Mouse (Mus musculus) mesoderm, embryonic 11.5 days (tissue): ENCODE measurements around the gene Fam3b.

Experiments used
- DNase-seq: peaks from one replicate; pipeline ENCODE4 v3.0.0-alpha.2; 2012; ENCODE audit warnings: low read depth, low spot score

Fam3b gene

DNA sequence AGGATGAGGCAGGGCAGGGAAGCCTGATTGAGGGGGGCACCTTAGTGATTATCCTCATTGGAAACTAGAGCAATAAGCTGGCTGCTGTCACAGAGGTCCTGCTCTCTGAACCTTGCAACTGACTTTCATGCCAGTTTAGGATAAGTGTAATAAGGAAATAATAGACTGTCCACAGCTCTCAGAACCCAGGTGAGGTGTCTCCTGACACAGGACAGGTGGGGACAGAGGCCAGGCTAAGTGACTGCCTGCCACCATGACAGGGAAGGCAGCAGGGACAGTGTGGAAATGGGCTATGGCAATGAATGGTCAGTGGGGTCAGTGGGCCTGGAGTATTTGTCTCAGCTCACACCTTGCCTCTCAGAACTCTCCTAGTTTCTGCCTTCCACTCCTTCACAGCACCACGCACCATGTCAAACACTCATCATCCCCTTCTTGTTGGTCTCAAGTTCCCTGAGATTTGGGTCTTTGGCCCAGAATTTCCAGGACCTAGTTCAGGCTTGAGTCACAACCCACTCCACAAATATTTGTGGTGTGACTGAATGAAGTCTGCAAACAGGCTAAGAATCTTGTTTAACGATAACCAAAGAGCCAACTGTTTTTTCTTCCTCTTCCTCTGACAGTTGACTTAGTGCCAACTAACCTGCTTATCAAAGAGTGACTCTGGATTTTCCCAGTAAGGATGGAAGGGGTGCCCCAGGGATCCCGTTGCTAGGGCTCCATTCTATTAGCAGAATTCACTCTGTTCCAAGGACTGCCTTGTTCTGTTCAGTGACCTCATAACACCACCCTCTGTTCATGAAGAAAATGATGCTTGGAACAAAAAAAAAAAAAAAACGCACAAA is at the start of gene Fam3b:
Gene Fam3b (minus strand): TSS at position 718 of the 842 bp plus-strand sequence.
- no peak for DNase-seq

DNA sequence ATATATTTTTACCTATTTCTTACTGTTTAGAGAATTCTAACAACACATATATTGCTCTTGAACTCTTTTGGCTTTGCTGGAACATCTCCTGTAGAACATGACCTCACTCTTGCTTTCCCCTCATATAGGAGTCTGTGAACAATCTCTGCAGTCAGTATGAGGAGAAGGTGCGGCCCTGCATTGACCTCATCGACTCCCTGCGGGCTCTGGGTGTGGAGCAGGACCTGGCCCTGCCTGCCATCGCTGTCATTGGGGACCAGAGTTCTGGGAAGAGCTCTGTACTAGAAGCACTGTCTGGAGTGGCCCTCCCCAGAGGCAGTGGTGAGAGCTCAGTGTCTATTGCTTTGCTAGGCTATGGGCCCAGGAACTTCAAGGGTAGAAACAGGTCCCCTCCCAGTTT is 29.7 kb upstream of the Fam3b start:
- DNase-seq = no peak

DNA sequence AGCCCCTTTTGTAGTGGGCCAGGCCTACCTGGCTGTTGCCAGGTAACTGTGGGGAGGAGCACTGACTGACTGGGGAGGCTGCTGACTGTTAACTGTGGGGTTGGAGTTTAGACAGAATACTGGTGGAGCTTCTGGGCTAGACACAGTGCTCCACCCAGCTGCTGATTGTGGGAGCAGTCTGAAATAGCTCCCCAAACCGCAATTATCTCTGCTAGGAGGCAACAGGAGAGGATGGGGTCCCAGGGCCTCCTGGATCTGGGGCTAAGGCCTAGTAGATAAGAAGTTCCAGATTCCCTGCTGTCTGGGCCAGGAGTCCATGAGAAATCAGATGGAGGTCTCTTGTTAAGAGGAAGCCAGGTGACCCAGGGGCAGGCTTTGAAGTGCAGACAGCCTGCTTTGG is 22.2 kb upstream of the Fam3b start:
- no peak for DNase-seq

DNA sequence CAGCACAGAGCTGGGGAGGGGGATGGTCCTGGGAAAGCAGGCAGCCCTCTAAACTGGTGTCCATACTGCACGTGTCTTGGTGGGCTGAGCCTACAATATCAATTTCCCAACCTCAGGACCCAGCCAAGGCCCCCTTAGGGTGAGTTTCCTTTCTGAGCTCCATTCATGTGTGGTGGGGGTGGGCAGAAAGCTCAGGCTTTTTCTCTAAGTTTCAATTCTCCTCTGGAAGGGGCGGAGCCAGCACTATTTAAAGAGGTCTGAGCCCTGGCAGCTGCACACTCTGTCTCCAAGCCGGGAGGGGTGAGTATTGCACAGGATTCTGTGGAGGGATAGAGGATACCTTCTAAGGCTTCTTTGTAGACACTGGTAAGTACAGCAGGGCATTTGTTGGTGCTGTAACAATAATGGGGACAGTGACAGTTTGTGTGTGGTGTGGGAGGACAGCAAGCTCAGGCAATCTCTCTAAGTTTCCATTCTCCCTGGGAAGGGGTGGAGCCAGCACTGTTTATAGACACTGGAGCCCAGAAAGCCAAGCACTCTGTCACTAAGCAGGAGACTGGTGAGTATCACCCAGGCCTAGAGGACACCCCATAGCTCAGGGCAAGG is 21.3 kb upstream of the Fam3b start:
- peak; percentile 30 for DNase-seq

DNA sequence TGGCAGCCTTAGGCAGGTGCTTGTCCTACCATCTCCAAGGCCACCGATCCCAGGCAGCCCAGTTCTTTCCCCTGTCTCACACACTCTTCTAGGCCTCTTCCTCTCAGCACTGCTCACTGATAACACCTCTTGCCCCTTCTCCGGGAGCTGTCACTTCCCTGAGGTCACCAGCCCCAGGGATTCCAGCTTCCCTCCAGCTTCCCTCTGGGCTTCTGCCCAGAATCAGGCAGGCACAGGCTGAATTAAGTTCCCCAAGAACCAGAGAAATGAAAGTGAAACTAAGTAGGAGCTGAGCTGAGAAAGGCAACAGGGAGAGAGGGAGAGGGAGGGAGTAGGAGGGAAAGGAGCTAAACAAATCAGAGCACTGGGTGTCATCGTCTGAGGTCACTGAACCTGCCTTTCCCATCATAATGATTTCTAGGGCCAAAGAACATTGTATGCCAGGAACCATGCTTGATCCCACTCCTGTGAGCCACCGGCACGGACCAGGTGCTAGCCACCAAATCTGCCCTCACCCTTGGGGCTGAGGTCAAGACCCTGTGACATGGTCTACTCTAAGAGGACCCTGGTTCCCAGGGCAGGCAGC is 20.4 kb upstream of the Fam3b start:
- DNase-seq = peak; percentile 21

DNA sequence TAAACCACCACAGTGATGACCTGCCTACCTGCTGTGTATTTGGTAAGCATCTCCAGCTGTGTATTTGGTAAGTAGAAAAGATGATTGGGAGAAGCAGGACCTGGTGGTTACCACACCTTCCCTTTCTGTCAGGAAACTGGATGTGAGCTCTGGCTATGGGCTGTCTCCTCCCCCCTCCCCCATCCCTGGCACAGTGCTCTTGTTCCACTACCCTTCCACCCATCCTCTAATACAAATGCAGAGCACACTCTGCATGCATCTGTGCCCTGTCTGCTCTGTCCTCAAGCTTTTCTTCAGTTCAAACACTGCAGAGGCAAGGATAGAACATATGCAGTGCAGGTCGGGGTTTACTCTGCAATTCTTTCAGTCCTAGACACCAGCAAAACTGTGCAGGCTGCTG is 19.8 kb upstream of the Fam3b start:
- DNase-seq = no peak

DNA sequence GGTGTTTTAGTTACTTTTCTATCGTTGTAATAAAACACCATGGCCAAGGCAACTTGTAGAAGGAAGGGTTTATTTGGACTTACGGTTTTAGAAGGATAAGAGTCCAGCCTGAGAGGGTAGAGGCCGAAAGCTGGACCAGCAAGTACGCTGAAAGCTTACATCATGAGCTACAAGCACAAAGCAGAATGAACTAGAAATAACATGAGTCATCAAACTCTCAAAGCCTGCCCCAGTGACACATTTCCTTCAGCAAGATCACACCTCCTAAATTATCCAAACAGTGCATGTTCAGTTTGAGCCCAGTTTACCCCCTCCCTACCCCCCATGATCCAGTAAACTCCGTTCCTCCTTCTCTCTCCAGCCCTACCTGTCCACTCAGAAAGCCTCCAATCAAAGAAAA is 19.1 kb upstream of the Fam3b start:
- no peak for DNase-seq

DNA sequence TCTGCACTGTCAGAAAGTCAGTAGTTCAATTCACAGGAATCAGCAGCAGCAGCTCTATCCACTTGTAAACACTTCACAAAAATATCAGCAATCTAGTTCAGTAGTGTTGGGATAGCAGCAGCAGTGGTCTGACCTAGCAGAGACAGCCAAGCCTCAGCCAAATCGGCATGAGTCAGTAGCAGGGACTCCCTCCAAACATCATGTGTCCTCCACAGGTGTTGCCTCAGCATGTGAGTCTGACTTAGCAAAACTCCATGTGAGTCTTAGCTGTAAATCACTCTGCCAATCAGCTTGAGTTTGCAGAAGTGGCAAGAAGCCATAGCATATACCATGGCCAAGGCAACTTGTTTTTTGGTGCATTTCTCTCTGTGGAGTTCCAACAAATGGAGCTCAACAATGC is 18.5 kb upstream of the Fam3b start:
- no peak for DNase-seq

DNA sequence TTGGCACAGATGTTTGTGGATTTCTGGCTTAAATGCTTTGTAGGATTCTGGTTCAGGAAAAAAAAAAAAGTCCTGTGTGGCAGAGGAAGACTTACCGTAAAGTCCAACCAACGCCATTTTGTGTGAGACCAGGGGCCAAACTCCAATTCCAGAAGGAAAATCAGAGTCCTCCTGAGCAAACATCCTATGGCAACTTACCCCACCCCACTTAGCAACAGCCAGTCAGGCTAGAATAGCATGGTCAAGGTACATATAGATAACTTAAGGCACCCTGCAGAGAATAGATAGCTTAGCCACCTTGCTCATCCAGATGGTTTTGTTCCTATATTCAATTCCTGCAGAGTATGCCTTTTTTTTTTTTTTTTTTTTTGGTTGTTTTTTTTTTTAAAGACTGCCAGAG is 14.6 kb upstream of the Fam3b start:
- no peak for DNase-seq

DNA sequence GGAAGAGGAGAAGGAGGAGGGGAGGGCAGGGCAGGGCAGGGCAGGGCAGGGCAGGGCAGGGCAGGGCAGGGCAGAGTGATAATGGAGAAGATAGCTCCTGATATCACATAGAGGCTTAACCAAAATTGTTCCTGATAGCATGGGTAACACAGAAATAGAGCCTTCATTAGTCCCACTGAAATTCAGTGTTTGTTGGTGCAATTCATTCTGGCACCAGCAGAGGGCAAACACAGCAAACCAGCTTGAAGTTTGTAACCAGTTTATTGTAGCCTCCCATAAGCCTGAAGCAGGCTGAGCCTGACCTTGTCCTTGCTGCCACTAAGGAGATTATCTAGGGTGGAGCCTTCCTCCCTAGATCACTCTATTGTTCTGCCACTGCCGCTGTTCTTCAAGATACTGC is 8.4 kb upstream of the Fam3b start:
- DNase-seq = peak; percentile 65

DNA sequence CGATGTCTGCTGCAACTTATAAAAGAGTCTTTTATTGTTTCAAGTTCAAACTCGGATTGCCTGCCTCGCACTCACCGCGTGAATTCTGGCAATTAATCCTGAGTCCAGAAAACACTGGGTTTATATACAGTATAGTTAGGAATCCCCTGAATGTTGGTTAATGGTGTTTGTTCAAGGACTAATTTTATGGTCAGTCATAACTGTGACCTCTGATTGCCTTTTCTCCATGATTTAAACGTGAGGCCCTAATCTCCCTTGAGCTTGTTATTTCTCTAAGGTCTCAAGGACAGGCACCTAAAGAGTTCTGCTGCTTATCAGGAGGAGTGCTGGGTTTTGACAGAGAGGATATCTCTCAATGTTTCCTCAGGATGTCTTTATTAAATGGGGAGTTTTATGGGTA is 7.4 kb upstream of the Fam3b start:
- no peak for DNase-seq

DNA sequence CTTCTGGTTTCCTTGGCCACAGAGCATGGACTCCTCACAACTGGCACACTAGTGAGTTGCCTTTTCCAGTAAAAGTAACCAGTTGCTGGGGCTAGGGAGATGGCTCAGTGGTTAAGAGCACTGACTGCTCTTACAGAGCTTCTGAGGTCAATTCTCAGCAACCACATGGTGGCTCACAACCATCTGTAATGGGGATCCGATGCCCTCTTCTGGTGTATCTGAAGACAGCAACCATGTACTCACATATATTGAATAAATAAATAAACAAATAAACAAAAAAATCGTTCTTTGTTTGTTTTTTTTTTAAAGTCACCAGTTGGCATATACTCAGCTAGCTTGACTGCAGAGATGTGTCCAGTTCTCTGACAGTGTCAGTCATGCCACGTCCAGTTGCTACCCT is 1.7 kb upstream of the Fam3b start:
- no peak for DNase-seq

DNA sequence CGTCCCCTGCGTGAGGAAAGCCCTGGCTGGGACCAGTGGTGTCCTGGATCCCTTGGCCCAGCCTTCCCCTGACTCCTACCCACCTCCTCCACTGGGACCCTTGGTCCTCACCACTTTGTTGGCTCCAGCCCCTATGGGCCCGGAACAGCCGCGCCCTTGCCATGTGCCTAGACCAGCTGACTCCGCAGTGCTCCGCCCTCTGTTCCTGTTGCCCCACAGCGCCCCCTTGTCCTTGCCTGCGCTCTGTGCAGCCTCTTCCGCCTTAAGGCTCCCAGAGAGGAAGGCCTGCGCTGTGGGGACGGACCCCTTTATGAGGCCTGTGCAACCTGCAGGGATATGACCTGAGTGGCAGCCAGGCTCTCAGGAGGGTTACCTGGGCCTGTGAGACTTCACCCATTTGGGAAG is 2.3 kb downstream of the Fam3b start:
- DNase-seq = no peak

DNA sequence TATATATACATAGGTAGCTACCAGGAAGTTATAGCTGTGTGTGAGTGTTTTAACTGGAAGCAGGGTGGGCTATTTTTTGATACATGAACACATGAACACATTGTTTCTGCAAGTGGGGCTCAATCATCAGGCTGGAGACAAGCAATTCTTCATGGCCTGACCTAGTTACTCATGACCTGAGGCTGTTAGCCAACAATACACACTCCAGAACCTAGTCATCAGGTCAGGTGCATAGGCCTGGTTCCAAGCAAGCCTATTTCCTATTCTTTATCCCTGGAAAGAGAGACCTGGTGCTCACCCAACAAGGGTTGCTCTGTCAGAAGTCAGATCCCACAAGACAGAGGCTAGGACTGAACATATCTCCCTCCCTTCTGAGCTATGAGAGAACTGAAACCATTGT is 3.1 kb downstream of the Fam3b start:
- no peak for DNase-seq

DNA sequence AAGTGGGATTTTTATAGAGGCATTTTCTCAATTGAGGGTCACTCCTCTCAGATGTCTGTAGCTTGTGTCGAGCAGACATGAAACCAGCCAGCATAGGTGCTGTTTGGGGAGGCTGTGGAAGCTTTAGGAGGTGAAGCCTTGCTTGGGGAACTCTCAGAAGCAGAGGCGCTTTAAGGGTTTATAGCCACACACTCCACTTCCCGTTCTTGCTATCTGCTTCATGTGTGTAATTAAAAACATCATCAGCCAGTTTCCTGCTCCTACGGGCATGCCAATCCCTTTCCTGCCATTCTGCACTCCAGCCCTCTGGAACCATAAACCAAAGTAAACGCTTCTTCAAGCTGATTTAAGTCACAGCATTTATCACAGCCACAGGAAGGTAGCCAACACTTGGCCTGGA is 3.8 kb downstream of the Fam3b start:
- DNase-seq = no peak

DNA sequence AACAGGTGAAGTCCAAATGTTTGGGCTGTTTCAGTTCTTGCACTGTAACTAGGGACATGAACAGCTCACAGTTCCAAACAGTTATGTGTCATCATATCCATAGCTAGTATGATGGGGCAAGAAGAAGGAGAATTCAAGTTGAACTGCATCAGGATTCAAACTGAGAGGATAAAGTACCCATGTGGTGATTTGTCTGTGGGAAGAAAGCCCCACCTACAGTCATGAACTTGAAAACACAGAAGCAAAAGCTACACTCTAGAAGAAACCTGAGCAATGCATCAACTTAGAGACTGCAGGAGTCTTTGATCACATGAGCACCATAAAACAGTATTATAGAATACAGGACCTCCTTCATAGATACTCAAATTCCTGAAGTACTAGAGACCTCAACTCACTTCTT is 6.8 kb downstream of the Fam3b start:
- DNase-seq = no peak

DNA sequence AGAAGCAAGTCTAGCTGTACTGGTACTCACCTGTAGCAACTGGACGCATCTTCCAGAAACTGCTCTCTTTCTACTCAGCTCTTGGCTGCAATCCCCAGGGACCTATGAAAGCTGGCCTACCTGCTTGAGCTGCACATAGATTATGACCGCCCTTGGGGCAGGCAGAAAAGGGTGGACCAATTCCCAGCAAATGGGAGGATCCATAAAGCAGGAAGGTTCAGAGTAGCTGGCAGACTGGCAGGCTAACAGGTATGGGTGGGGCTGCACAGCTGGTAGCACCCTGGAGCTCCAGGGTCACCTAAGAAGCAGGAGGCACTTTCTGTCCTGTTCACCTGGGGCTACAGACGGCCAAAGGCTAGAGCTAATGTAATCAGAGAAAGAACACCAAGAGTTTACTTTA is 9.8 kb downstream of the Fam3b start:
- no peak for DNase-seq

DNA sequence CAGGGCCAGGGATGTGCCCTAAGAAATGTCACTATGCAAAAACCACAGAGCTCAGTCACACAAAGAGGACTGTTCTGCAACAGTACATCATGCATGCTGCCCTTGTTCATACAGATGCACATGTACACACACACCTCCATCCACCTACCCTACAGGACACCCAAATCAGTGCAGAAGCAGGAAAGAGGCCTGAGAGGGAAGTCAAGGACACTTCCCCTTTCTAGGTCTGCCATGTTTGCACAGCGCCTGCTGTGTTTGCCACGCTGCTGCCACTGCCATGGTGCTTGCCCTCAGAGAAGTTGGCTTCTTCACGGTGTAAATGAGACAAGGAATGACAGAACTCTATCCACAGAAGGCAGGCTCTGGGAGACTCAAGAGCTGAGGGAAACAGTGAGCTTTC is 10.8 kb downstream of the Fam3b start:
- no peak for DNase-seq

DNA sequence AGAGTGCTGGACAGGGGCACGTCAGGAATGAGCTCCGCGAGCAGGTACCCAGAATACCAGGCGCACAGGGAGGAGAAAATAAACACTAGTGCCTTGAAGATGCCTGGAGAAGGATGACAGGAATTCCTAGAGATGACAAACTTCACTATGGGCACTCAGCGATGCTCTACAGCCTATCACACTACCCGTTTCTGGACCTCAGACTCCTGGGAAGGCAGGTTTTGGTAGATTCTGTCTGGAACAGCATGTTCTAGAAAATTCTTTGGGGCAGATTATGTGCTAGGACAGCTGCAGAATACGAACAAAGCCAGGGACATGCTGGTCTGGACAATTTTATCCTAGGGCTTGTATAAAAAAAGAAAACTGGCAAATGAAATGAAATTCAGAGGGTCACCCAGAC is 13.7 kb downstream of the Fam3b start:
- no peak for DNase-seq

DNA sequence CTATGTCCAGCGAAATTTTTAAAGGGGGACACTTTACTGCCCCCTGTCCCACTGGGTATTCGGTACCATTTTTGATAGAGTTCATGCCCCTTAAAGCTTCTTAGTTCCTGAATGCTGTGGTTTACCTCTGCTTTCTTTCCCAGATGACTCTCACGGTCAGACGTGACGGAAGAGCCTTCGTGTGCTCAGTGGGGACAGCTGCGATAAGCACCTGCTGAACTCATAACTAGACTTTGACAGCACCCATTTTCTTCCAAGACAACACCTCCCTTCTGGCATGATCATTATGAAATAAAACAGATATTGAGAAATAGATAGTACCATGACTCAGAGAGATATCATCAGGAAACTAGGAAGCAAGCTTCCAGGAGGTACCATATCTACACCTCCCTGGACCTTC is 15.2 kb downstream of the Fam3b start:
- DNase-seq = no peak

DNA sequence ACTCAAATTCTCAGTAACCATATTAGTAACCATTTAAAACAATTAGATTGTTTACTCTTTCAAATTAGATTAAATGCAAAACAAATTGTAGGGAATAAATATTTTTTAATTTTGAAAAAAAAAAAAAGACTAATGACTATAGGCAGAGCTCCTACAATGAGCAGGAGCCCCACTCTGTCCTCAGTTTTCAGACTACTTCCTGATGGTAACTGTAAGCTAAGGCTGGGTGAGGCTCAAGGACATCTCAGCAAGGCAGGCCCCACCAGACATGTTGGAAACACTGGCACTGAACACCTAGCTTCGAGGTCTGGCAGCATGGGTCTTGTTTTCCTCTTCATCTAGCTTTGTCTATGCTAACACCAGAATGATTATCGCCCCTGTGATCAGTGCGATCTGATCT is 16.5 kb downstream of the Fam3b start:
- DNase-seq = no peak

DNA sequence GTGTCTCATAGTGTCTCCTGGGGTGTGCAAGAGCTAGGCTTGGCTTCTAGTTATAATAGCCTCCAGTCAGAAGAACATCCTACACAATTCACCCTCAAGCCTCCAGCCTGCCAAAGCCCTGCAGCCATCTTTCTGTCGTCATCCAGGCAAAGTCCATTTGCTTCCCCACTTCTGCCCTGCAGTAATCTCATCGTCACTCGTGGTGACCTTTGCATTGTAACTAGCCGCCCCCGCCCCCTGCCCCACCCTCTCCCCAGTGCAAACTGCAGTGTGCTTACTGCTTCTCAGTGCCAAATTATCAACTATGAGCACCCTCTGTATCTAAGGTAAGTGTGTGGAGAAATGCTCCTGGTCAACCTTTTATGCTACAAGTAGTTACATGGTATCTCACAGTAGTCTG is 16.9 kb downstream of the Fam3b start:
- no peak for DNase-seq

DNA sequence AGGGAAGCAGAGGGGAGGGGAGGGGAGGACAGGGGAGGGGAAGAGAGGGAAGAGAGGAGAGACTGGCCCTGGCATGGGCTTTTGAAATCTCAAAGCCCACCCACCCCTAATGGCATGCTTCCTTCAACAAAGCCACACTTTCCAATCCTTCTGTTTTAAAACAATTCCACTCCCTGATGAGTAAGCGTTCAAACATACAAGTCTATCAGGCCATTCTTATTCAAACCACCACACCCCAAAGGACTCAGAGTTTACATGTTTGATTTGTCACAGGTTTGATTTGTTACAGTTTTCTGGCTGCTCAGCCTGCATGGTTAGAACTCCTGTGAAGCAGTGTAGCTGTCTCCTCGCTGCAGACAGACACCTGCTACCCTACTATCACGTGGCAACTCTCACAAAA is 18.6 kb downstream of the Fam3b start:
- no peak for DNase-seq
